Mouse (Mus musculus): Measurements from ENCODE around the gene Gm13290. TPM values are rescaled to one million over a fixed set of nuclear protein-coding genes. Genes with fewer than 3 reads are reported as not detected.
"Not testable (repeated sequence)": the region's sequence is repeated elsewhere in the genome, so short reads cannot be mapped to it uniquely, and the experiment has no call there.

Gene Gm13290
- total RNA-seq, 2 experiments from 2014 or later = not detected

DNA sequence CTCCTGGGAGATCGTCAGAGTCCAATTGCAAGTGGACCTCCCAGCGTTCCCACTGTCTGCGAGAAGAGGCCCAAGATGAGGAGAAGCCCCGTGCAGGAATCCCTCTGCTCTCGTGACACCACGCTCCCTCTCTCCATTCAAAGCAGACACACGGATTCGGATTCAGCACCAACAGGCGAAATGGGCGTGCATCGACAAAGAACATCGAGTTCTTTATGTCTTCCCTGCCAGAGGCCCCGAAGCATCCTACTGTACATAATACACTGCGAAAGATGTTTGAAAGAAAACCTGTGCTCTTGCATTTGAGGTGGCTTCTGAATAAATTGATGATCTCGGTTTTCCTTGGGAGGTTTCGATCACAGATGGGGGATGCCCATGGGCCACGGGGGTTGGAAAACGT, 6.7 kb downstream of the Gm13290 start:
- not testable (repeated sequence) for DNase-seq (ENCODE audit: low spot score in 2 of 2)

DNA sequence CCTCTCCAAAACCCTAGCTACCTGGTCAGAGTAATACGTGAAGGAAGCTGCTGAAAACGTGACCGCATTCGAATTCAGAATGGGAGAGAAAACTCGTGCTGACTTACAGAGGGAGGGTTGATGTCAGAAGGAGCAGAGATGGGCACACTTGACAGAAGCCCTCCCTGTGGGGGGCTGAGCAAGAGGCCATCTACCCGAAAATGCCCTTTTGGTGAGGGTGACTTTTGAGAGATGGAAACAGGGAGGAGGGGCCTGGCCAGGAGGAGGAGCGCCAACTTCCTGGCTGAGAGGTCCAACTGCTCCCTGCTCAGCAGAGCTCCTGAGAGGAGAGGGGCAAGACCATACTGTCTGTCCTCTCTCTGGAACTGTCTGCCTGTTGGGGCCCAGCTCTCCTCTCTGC, 8.2 kb downstream of the Gm13290 start, which contains the start of gene Ifnz:
Ifnz (plus strand) TSS at position 301 of the 400 bp plus-strand sequence.
- DNase-seq (ENCODE audit: low spot score in 2 of 2) = not testable (repeated sequence)

DNA sequence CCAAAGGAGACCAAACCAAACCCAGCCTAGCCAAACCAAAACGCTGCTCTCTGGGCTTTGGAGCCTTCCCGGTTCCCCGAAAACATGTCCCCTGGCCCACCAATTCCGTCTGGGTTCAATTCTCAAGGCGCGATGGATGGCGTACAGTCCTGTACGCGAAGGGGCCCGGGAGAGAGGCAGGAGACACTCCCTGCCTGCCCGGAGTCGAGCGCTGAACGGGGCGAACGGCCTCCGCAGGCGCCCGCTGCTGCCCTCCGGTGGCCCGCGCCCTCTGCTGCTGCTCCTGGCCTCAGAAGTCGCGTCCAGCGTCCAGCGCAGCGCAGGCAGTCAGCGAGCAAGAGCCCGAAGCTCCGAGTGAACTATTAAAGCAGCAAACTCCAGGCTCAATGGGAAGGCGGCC, 8.7 kb downstream of the Gm13290 start:
- not testable (repeated sequence) for DNase-seq (ENCODE audit: low spot score in 2 of 2)

DNA sequence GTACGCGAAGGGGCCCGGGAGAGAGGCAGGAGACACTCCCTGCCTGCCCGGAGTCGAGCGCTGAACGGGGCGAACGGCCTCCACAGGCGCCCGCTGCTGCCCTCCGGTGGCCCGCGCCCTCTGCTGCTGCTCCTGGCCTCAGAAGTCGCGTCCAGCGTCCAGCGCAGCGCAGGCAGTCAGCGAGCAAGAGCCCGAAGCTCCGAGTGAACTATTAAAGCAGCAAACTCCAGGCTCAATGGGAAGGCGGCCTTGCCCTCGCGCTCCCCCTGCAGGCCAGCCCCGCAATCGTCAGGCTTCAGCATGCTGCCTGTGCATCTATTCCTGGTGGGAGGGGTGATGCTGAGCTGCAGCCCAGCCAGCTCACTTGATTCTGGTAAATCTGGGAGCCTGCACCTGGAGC, 11.8 kb downstream of the Gm13290 start, which contains the start of gene Gm13276:
Gm13276 (plus strand) TSS at position 301 of the 400 bp plus-strand sequence.
- DNase-seq (ENCODE audit: low spot score in 2 of 2) = not testable (repeated sequence)

DNA sequence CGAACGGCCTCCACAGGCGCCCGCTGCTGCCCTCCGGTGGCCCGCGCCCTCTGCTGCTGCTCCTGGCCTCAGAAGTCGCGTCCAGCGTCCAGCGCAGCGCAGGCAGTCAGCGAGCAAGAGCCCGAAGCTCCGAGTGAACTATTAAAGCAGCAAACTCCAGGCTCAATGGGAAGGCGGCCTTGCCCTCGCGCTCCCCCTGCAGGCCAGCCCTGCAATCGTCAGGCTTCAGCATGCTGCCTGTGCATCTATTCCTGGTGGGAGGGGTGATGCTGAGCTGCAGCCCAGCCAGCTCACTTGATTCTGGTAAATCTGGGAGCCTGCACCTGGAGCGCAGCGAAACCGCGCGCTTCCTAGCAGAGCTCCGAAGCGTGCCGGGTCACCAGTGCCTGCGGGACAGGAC, 14.8 kb downstream of the Gm13290 start, which contains the start of gene Gm13277:
Gm13277 (plus strand) TSS at position 231 of the 400 bp plus-strand sequence.
- peak; percentile 54 to 81 for DNase-seq (ENCODE audit: low spot score in 2 of 2)

DNA sequence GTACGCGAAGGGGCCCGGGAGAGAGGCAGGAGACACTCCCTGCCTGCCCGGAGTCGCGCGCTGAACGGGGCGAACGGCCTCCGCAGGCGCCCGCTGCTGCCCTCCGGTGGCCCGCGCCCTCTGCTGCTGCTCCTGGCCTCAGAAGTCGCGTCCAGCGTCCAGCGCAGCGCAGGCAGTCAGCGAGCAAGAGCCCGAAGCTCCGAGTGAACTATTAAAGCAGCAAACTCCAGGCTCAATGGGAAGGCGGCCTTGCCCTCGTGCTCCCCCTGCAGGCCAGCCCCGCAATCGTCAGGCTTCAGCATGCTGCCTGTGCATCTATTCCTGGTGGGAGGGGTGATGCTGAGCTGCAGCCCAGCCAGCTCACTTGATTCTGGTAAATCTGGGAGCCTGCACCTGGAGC, 17.6 kb downstream of the Gm13290 start, which contains the start of gene Gm13278:
Gm13278 (plus strand) TSS at position 301 of the 400 bp plus-strand sequence.
- DNase-seq (ENCODE audit: low spot score in 2 of 2) = not testable (repeated sequence)

DNA sequence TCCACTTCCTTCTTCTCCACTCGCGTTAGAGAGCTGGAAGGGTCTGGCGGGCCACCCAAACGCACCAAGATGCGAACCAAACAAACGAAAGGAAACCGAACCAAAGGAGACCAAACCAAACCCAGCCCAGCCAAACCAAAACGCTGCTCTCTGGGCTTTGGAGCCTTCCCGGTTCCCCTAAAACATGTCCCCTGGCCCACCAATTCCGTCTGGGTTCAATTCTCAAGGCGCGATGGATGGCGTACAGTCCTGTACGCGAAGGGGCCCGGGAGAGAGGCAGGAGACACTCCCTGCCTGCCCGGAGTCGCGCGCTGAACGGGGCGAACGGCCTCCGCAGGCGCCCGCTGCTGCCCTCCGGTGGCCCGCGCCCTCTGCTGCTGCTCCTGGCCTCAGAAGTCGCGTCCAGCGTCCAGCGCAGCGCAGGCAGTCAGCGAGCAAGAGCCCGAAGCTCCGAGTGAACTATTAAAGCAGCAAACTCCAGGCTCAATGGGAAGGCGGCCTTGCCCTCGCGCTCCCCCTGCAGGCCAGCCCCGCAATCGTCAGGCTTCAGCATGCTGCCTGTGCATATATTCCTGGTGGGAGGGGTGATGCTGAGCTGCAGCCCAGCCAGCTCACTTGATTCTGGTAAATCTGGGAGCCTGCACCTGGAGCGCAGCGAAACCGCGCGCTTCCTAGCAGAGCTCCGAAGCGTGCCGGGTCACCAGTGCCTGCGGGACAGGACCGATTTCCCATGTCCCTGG, 20.5 kb downstream of the Gm13290 start, which contains the start of gene Gm13275:
Gm13275 (plus strand) TSS at position 552 of the 740 bp plus-strand sequence.
- DNase-seq (ENCODE audit: low spot score in 2 of 2) = peak; percentile 61 to 70

DNA sequence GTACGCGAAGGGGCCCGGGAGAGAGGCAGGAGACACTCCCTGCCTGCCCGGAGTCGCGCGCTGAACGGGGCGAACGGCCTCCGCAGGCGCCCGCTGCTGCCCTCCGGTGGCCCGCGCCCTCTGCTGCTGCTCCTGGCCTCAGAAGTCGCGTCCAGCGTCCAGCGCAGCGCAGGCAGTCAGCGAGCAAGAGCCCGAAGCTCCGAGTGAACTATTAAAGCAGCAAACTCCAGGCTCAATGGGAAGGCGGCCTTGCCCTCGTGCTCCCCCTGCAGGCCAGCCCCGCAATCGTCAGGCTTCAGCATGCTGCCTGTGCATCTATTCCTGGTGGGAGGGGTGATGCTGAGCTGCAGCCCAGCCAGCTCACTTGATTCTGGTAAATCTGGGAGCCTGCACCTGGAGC, 23.5 kb downstream of the Gm13290 start, which contains the start of gene Gm13279:
Gm13279 (plus strand) TSS at position 301 of the 400 bp plus-strand sequence.
- not testable (repeated sequence) for DNase-seq (ENCODE audit: low spot score in 2 of 2)

DNA sequence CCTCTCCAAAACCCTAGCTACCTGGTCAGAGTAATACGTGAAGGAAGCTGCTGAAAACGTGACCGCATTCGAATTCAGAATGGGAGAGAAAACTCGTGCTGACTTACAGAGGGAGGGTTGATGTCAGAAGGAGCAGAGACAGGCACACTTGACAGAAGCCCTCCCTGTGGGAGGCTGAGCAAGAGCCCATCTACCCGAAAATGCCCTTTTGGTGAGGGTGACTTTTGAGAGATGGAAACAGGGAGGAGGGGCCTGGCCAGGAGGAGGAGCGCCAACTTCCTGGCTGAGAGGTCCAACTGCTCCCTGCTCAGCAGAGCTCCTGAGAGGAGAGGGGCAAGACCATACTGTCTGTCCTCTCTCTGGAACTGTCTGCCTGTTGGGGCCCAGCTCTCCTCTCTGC, 25.7 kb downstream of the Gm13290 start, which contains the start of gene Gm13285:
Gm13285 (plus strand) TSS at position 301 of the 400 bp plus-strand sequence.
- not testable (repeated sequence) for DNase-seq (ENCODE audit: low spot score in 2 of 2)

DNA sequence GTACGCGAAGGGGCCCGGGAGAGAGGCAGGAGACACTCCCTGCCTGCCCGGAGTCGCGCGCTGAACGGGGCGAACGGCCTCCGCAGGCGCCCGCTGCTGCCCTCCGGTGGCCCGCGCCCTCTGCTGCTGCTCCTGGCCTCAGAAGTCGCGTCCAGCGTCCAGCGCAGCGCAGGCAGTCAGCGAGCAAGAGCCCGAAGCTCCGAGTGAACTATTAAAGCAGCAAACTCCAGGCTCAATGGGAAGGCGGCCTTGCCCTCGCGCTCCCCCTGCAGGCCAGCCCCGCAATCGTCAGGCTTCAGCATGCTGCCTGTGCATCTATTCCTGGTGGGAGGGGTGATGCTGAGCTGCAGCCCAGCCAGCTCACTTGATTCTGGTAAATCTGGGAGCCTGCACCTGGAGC, 29.3 kb downstream of the Gm13290 start, which contains the start of gene Gm13287:
Gm13287 (plus strand) TSS at position 301 of the 400 bp plus-strand sequence.
- not testable (repeated sequence) for DNase-seq (ENCODE audit: low spot score in 2 of 2)

DNA sequence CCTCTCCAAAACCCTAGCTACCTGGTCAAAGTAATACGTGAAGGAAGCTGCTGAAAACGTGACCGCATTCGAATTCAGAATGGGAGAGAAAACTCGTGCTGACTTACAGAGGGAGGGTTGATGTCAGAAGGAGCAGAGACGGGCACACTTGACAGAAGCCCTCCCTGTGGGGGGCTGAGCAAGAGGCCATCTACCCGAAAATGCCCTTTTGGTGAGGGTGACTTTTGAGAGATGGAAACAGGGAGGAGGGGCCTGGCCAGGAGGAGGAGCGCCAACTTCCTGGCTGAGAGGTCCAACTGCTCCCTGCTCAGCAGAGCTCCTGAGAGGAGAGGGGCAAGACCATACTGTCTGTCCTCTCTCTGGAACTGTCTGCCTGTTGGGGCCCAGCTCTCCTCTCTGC, 31.6 kb downstream of the Gm13290 start, which contains the start of gene Gm13288:
Gm13288 (plus strand) TSS at position 301 of the 400 bp plus-strand sequence.
- not testable (repeated sequence) for DNase-seq (ENCODE audit: low spot score in 2 of 2)

DNA sequence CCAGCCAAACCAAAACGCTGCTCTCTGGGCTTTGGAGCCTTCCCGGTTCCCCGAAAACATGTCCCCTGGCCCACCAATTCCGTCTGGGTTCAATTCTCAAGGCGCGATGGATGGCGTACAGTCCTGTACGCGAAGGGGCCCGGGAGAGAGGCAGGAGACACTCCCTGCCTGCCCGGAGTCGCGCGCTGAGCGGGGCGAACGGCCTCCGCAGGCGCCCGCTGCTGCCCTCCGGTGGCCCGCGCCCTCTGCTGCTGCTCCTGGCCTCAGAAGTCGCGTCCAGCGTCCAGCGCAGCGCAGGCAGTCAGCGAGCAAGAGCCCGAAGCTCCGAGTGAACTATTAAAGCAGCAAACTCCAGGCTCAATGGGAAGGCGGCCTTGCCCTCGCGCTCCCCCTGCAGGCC, 32.1 kb downstream of the Gm13290 start:
- peak in 1 of 2 experiments; percentile 10 for DNase-seq (ENCODE audit: low spot score in 2 of 2)

DNA sequence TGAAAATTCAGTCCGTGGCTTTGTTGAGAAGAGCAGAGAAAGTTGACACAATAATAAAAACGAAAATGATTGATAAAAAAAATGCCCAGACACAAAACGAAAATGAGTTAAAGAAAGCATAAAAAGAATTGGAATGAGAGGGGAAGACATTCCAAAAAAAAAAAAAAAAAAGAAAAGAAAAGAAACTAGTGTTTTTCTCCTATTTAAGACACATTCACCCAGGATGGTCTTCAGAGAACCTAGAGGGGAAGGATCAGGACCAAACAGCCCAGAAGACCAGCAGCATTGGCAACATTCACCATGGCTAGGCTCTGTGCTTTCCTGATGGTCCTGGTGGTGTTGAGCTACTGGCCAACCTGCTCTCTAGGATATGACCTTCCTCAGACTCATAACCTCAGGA, 42.3 kb downstream of the Gm13290 start, which contains the start of gene Ifna7:
Ifna7 (plus strand) TSS at position 301 of the 400 bp plus-strand sequence.
- no peak for DNase-seq (ENCODE audit: low spot score in 2 of 2)

DNA sequence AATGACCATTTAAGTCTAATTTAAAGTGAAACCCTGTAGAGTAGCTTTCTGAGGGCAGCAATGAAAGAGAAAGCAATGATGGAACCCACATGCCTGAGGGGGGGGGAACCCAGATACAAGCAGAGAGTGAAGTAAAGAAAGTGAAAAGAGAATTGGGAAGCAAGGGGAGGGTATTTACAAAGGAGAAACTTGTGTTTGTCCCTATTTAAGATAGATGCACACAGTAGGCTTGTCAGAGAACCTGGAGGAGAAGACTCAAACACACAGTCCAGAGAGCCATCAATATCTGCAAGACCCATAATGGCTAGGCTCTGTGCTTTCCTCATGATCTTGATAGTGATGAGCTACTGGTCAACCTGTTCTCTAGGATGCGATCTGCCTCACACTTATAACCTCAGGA, 46.0 kb downstream of the Gm13290 start, which contains the start of gene Ifna11:
Ifna11 (plus strand) TSS at position 301 of the 400 bp plus-strand sequence.
- DNase-seq (ENCODE audit: low spot score in 2 of 2) = no peak

DNA sequence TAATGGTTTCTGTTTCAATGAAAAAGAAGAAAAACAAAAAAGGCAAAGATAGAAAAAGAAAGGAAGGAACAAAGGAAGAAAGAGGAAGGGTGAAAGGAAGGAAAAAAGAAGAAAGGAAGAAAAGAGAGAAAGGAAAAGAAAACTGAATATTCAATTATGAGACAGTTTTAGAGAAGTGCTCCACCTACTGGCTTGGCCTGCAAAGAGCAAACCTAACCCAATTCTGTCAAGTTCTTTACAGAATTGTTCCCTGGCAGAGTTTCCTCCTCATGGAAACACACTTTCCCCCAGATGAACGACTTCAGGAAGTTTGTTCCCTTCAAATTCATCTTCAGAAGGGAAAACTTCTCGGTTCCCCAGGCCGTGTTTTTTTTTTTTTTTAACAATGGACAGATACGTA, 49.4 kb downstream of the Gm13290 start:
- no peak for DNase-seq (ENCODE audit: low spot score in 2 of 2)

Other genes starting within 250 kb of the Gm13290 start
- not detected for gene Ifna15, start 215.6 kb upstream of the Gm13290 start, total RNA-seq (2021)
- gene Ifna14, start 202.0 kb upstream of the Gm13290 start, total RNA-seq (2021) = not detected
- not detected for gene Ifna9, start 181.4 kb upstream of the Gm13290 start, total RNA-seq (2021)
- not detected for gene Ifna12, start 170.5 kb upstream of the Gm13290 start, total RNA-seq (2021)
- not detected for gene C87499, start 139.4 kb upstream of the Gm13290 start, total RNA-seq (2021)
- not detected for gene Ifna13, start 129.4 kb upstream of the Gm13290 start, total RNA-seq (2021)
- gene Ifna16, start 96.9 kb upstream of the Gm13290 start, total RNA-seq (2021) = not detected
- gene Ifna2, start 89.9 kb upstream of the Gm13290 start, total RNA-seq (2021) = not detected
- not detected for gene Ifnab, start 82.5 kb upstream of the Gm13290 start, total RNA-seq (2021)
- 1 to 10 TPM; 1.1 to 2.1 TPM for gene Gm26566, start 52.0 kb upstream of the Gm13290 start, total RNA-seq (2021)
- gene Klhl9, start 51.4 kb upstream of the Gm13290 start, total RNA-seq (2021) = 100 to 1,000 TPM; 105 to 106 TPM
- not detected for gene Gm13271, start 19.0 kb upstream of the Gm13290 start, total RNA-seq (2021)
- not detected for gene Gm13283, start 13.7 kb upstream of the Gm13290 start, total RNA-seq (2021)
- not detected for gene Gm13289, start 3.1 kb downstream of the Gm13290 start, total RNA-seq (2021)
- gene Gm13272, start 6.0 kb downstream of the Gm13290 start, total RNA-seq (2021) = not detected
- gene Ifnz, start 8.3 kb downstream of the Gm13290 start, total RNA-seq (2021) = not detected
- gene Gm13276, start 11.9 kb downstream of the Gm13290 start, total RNA-seq (2021) = not detected
- not detected for gene Gm13277, start 14.8 kb downstream of the Gm13290 start, total RNA-seq (2021)
- not detected for gene Gm13278, start 17.7 kb downstream of the Gm13290 start, total RNA-seq (2021)
- not detected for gene Gm13275, start 20.7 kb downstream of the Gm13290 start, total RNA-seq (2021)
- gene Gm13279, start 23.6 kb downstream of the Gm13290 start, total RNA-seq (2021) = not detected
- gene Gm13285, start 25.8 kb downstream of the Gm13290 start, total RNA-seq (2021) = not detected
- not detected for gene Gm13287, start 29.4 kb downstream of the Gm13290 start, total RNA-seq (2021)
- not detected for gene Gm13288, start 31.7 kb downstream of the Gm13290 start, total RNA-seq (2021)
- gene Ifna7, start 42.4 kb downstream of the Gm13290 start, total RNA-seq (2021) = not detected
- gene Ifna11, start 46.1 kb downstream of the Gm13290 start, total RNA-seq (2021) = not detected
- gene Ifna6, start 53.6 kb downstream of the Gm13290 start, total RNA-seq (2021) = not detected
- not detected for gene Ifna5, start 61.7 kb downstream of the Gm13290 start, total RNA-seq (2021)
- gene Ifna4, start 68.0 kb downstream of the Gm13290 start, total RNA-seq (2021) = not detected
- gene Ifna1, start 76.3 kb downstream of the Gm13290 start, total RNA-seq (2021) = not detected
- not detected for gene Ifne, start 106.4 kb downstream of the Gm13290 start, total RNA-seq (2021)

Data from layer of hippocampus, postnatal 14 days (tissue).